Mouse (Mus musculus) neutrophil, adult 5-6 weeks (primary cell): ENCODE data around the gene Gpr35. TPM values are rescaled to one million over a fixed set of nuclear protein-coding genes. Genes with fewer than 3 reads are reported as not detected.

Source experiments
- ATAC-seq: fragments of 151-379, 151-347 bp; 2 replicates; pipeline ENCODE4 v1.8.0; 2017; ENCODE audit warnings: mild to moderate bottlenecking, moderate TSS enrichment; ENCODE audit not compliant: insufficient number of reproducible peaks, poor library complexity, low FRiP score, severe bottlenecking; ENCODE audit errors: extremely low read depth
- total RNA-seq: library from RNA; stranded (forward); fragments of 200-1000 nt; gene quantifications from 2 replicates; pipeline ENCODE4 v1.2.3, GENCODE M21; 2017

Gpr35 gene
- total RNA-seq, 1 experiment from 2014 or later = 22.1 TPM

- ATAC-seq = no peak
Observed at GRCm38 (mm10) chr1:93015136-93015535, 64.5 kb downstream of the Gpr35 start.

- ATAC-seq = no peak
Observed at GRCm38 (mm10) chr1:93018716-93019115, 68.1 kb downstream of the Gpr35 start.

GRCm38 (mm10) chr1:93020602-93021001 is 69.9 kb downstream of the Gpr35 start:
- ATAC-seq = no peak

- no peak for ATAC-seq
Observed at GRCm38 (mm10) chr1:93026600-93026999, 75.9 kb downstream of the Gpr35 start.

- ATAC-seq = no peak
Observed at GRCm38 (mm10) chr1:93029387-93029786, 78.7 kb downstream of the Gpr35 start.

- no peak for ATAC-seq
Observed at GRCm38 (mm10) chr1:93030060-93030459, 79.4 kb downstream of the Gpr35 start.

GRCm38 (mm10) chr1:93031199-93031598 is 80.5 kb downstream of the Gpr35 start:
- no peak for ATAC-seq

GRCm38 (mm10) chr1:93033989-93034388 is 83.3 kb downstream of the Gpr35 start:
- ATAC-seq = no peak

GRCm38 (mm10) chr1:93035981-93036380 is 85.3 kb downstream of the Gpr35 start:
- no peak for ATAC-seq

Other genes starting within 250 kb of the Gpr35 start
- 2.7 and 3.0 TPM in 2 replicates for gene Gpc1, start 119.2 kb upstream of the Gpr35 start, total RNA-seq
- gene Ankmy1, start 48.0 kb upstream of the Gpr35 start, total RNA-seq = 0.37 and 0.93 TPM in 2 replicates
- gene Dusp28, start 43.9 kb upstream of the Gpr35 start, total RNA-seq = 4.1 and 4.3 TPM in 2 replicates
- gene Rnpepl1, start 40.1 kb upstream of the Gpr35 start, total RNA-seq = 38.5 and 49.8 TPM in 2 replicates
- 18.2 and 27.0 TPM in 2 replicates for gene Capn10, start 16.5 kb upstream of the Gpr35 start, total RNA-seq
- gene Aqp12, start 55.5 kb downstream of the Gpr35 start, total RNA-seq = not detected in 2 replicates
- not detected in 2 replicates for gene Kif1a, start 151.1 kb downstream of the Gpr35 start, total RNA-seq
- gene Agxt, start 184.4 kb downstream of the Gpr35 start, total RNA-seq = not detected in 2 replicates
- 0.93 and 0.98 TPM in 2 replicates for gene 2310007B03Rik, start 210.1 kb downstream of the Gpr35 start, total RNA-seq
- gene Crocc2, start 217.9 kb downstream of the Gpr35 start, total RNA-seq = not detected in 2 replicates